In the genomic region with DNA sequence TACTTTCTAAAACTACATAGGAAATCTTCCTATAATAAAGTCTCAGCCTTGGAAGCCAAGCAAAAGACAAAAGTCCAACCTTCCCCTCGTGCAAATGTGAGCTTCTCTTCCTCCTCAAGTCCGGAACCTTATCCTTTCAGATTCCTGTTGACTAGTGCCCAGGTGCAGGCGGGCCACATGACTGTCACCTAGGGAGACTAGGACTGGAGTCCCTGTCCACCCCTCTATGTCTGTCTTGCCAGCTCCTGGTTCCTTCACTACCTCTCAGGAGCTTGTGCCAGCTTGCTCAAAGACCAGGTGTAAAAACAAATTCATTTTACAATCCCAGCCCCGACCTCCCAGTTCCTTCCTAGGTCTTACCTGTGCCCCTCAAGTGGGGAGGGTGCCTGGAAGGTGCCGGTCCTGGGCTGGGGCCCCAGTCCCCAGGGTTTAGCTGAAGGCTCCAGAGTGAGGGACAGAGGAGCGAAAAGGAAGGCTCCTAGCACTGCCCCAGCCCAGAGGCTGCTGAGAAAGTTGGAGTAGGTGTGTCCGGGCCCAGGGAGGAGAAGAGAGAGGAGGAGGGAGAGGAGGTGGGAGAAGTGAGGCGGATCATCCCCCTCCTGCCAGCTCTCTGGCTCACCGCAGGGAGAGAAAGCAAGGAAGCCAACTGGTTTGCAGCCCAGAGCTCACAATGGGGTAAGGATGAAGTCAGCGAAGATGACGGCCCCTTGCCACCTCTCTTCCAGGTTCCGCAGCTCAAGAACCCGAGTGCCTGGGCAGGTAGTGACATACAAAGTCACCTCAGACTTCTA, we compare ENCODE assay signal across 16 mouse cellular contexts. TPM values are rescaled to one million over a fixed set of nuclear protein-coding genes. Genes with fewer than 3 reads are reported as not detected.
A peak's percentile ranks its signal among the peaks of the same experiment; 100 is the strongest.
DNase-seq lines count a peak whose midpoint lies in the region; ATAC-seq lines count a peak whose summit lies in the region.
"Had no signal": no experiment of that assay in that cellular context is flagged by ENCODE, and none has a peak within 500 bp of the region (broad histone marks: within the 10 kb centered on the region; RNA-seq: fewer than 3 reads in every experiment).

Gene Fat2, minus strand, starts transcription at position 464 of the 791 bp plus-strand sequence.

- WGBS in limb, embryonic 13.5 days = 39% methylated on average over 13 of the region's 13 CpGs
- 38% methylated on average over 13 of the region's 13 CpGs for WGBS in limb, embryonic 10.5 days
- 37% methylated on average over 13 of the region's 13 CpGs for WGBS in stomach, embryonic 15.5 days

- no peak within 1 kb of the TSS for H3K9ac ChIP-seq in limb, embryonic 13.5 days
- H3K9ac ChIP-seq in stomach, embryonic 15.5 days = no peak within 1 kb of the TSS
- H3K9ac ChIP-seq: hindbrain, embryonic 15.5 days; liver, postnatal 0 days; neural tube, embryonic 13.5 days had no signal

- H3K4me2 ChIP-seq in limb, embryonic 13.5 days (replicated peaks) = 0 out of 2 replicates have a peak within 1 kb of the TSS, but pooled peaks have one; percentile 7
- H3K4me2 ChIP-seq in stomach, embryonic 15.5 days = no peak within 1 kb of the TSS
- H3K4me2 ChIP-seq: hindbrain, embryonic 15.5 days; neural tube, embryonic 13.5 days had no signal

- no peak for ATAC-seq in limb, embryonic 13.5 days (ENCODE audit: low FRiP score, low read depth)
- ATAC-seq in stomach, embryonic 15.5 days (ENCODE audit: insufficient read depth, low FRiP score, low read depth) = 0 out of 2 replicates have a peak, but pooled peaks have one; percentile 31
- ATAC-seq: activated CD4-positive, CD25-positive, alpha-beta regulatory T cell, adult 4 months; CD4-positive, CD25-positive, alpha-beta regulatory T cell, adult 4 months; liver, postnatal 0 days had no signal

- no peak for DNase-seq in limb, embryonic 10.5 days (ENCODE audit: low spot score)
- peak; percentile 92 for DNase-seq in cerebellum, adult 11 months
- peak; percentile 97 for DNase-seq in cerebellum, adult 9-11 months
- no peak for DNase-seq in urinary bladder, postnatal 14 days (ENCODE audit: low spot score)
- no peak for DNase-seq in layer of hippocampus, adult 8-10 months (ENCODE audit: low spot score in 2 of 2)
- DNase-seq: kidney, adult 9 months; liver, postnatal 0 days had no signal

- H3K27ac ChIP-seq in limb, embryonic 13.5 days = no peak within 1 kb of the TSS
- no peak within 1 kb of the TSS for H3K27ac ChIP-seq in limb, embryonic 10.5 days
- no peak within 1 kb of the TSS for H3K27ac ChIP-seq in stomach, embryonic 15.5 days
- H3K27ac ChIP-seq: hindbrain, embryonic 15.5 days; neural tube, embryonic 13.5 days had no signal

- H3K4me3 ChIP-seq in limb, embryonic 13.5 days = no peak within 1 kb of the TSS
- no peak within 1 kb of the TSS for H3K4me3 ChIP-seq in limb, embryonic 10.5 days
- H3K4me3 ChIP-seq in stomach, embryonic 15.5 days (replicated peaks) = no peak within 1 kb of the TSS
- H3K4me3 ChIP-seq: erythroblast, embryonic 14.5 days; hindbrain, embryonic 15.5 days; neural tube, embryonic 13.5 days had no signal

- H3K36me3 ChIP-seq in limb, embryonic 13.5 days = no peaks in the 10 kb centered on the region
- no peaks in the 10 kb centered on the region for H3K36me3 ChIP-seq in limb, embryonic 10.5 days
- no peaks in the 10 kb centered on the region for H3K36me3 ChIP-seq in stomach, embryonic 15.5 days
- H3K36me3 ChIP-seq: hindbrain, embryonic 15.5 days; neural tube, embryonic 13.5 days had no signal

- peaks cover 14% of the 10 kb centered on the region; the same call in 1 of the 2 replicates for H3K27me3 ChIP-seq in limb, embryonic 13.5 days
- peaks cover 4% of the 10 kb centered on the region; the same call in 1 of the 2 replicates for H3K27me3 ChIP-seq in limb, embryonic 10.5 days (ENCODE audit: low read depth, poor library complexity, severe bottlenecking)
- no peaks in the 10 kb centered on the region for H3K27me3 ChIP-seq in stomach, embryonic 15.5 days (replicated peaks)
- H3K27me3 ChIP-seq: hindbrain, embryonic 15.5 days; neural tube, embryonic 13.5 days had no signal

- H3K4me1 ChIP-seq in limb, embryonic 13.5 days = peaks cover 8% of the 10 kb centered on the region
- H3K4me1 ChIP-seq in limb, embryonic 10.5 days = 0 out of 2 replicates have a peak, but pooled peaks cover 3% of the 10 kb centered on the region
- H3K4me1 ChIP-seq in stomach, embryonic 15.5 days = no peaks in the 10 kb centered on the region
- H3K4me1 ChIP-seq: hindbrain, embryonic 15.5 days; neural tube, embryonic 13.5 days had no signal

- no peaks in the 10 kb centered on the region for H3K9me3 ChIP-seq in limb, embryonic 13.5 days
- no peaks in the 10 kb centered on the region for H3K9me3 ChIP-seq in limb, embryonic 10.5 days (replicated peaks)
- H3K9me3 ChIP-seq in stomach, embryonic 15.5 days = no peaks in the 10 kb centered on the region
- H3K9me3 ChIP-seq: hindbrain, embryonic 15.5 days; neural tube, embryonic 13.5 days had no signal

RNA-seq across cellular contexts. Expression of gene Fat2, which starts in this region (rescaled TPM):
- 0.33 and 0.41 TPM in 2 replicates for polyA plus RNA-seq in limb, embryonic 13.5 days (2015; fragmentation: Nextera tagmentation; extraction: Ambion mirVana)
- polyA plus RNA-seq in limb, embryonic 10.5 days (2016; fragmentation: Nextera tagmentation; extraction: Ambion mirVana) = 0.20 TPM in 2 replicates
- 0.62 and 0.69 TPM in 2 replicates for polyA plus RNA-seq in stomach, embryonic 15.5 days (2015; fragmentation: Nextera tagmentation; extraction: Ambion mirVana)
- under 1 TPM; 0.21 to 0.35 (median 0.27) TPM for total RNA-seq in layer of hippocampus, adult 8-10 months (2022)
- total RNA-seq: granulocyte monocyte progenitor cell, adult 5-6 weeks; megakaryocyte, adult 5-6 weeks had no signal
- polyA plus RNA-seq: activated CD4-positive, CD25-positive, alpha-beta regulatory T cell, adult 4 months; CD4-positive, CD25-positive, alpha-beta regulatory T cell, adult 4 months; erythroblast, embryonic 14.5 days; liver, postnatal 0 days had no signal

Comparison
In these comparisons a context has a peak if more than half of its experiments do, and no peak if none do; other contexts are left out.
1. Peak in ATAC-seq in stomach, embryonic 15.5 days; RNA of the gene not detected or under 1 TPM.
2. DNase-seq: peak in cerebellum, adult 11 months (single experiment) and cerebellum, adult 9-11 months (single experiment); none in limb, embryonic 10.5 days (single experiment), urinary bladder, postnatal 14 days (single experiment) and layer of hippocampus, adult 8-10 months (0 of 2).